Mouse (Mus musculus): Measurements from ENCODE around the gene Foxp2.

The Foxp2 gene

DNA sequence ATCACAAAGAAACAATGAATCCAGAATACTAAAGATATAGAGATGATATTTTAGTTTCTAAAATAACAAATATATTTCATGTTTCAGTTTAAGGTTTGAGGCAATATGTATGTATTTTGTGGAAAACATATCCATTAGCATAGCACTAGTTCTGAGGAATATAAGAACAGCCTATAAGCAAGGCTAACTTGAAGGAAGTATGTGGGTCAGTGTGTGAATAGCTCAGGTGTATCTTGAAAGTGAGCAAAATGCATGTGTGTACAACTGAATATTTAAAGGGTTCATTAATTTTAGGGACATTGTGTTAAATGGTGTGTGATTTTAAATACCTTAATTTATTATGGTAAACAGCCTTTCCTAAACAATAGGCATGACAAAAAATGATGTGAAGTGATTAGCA, 220.2 kb downstream of the Foxp2 start:
- DNase-seq = no peak

DNA sequence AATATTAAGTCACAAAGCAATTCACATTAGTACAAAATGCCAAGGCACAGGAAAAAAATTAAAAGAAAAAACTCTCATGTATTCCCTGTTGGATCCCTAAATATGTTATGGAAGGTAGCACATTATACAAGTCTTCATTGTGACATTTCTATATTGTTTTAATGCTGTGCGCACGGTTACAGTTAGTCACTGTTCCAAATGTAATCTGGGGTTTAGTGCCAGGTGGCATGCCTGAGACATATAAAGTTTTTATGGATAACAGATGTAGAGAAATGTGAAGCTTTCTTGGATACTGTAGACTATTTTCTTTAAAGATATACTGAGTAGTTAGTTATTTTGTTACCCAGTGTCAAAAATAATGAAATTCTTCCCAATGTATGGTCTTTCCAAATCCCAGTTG, 229.0 kb downstream of the Foxp2 start:
- DNase-seq = no peak

DNA sequence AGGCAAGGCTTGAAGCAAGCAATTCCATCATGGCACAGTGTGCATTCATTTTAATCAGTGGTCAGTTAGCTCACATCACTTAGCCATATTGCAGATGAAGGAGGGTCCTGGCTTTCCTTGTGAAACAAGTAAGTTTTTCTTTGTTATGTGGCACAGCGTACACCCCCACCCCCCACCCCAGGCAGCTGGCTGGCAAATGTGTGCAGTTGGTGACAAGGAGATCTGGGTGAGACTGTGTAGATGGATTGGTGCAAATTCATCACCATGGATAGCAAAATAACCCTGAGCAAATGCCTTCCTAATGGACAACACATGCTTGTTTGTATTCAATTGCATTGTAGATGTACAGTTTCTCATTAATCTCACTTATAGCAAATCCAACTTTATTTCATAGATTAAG, 240.9 kb downstream of the Foxp2 start:
- no peak for DNase-seq

DNA sequence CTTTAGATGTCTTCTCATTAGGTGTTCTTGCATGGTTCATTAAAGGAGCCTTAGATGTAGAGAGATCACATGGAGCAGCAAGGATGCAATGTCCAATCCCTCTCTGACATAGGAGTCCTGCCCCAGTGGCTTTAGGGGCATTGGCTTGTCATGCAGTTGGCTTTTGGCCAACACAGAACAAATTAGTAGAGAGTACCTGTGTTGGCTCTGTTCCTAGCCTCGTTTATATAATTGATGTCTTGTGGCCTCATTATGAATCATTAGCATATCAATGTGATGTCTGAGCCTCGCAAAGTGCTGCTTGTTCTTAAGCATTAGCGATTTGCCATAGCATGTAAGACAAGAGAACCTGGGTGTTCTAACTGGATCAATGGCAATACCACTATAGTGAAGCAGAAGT, 250.5 kb downstream of the Foxp2 start:
- DNase-seq = no peak

DNA sequence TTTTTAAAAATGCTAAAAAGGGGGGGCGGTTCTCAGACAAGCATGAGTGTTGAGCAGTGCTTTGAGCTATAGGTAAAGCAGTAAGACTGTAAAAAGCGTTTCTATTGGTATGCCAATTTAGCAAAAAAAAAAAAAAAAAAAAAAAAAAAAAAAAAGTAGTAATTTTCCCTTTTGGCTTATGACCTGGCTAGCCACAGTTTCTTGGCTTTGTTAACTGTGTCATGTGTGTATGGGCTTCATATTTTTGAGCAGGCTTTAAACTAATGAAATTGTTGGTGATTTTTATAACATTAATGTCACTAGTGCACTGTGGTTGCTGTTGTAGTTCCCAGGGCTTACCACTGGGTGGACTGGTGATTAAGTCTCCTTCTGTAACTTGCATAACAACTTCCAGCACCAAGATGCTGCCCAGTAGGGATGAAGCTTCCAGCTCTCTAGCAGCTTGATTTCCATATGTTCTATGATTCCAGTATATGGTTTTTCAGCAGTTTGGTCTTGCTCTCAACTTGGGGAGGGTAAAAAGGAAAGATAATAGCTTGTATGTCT, 262.4 kb downstream of the Foxp2 start:
- DNase-seq = no peak

DNA sequence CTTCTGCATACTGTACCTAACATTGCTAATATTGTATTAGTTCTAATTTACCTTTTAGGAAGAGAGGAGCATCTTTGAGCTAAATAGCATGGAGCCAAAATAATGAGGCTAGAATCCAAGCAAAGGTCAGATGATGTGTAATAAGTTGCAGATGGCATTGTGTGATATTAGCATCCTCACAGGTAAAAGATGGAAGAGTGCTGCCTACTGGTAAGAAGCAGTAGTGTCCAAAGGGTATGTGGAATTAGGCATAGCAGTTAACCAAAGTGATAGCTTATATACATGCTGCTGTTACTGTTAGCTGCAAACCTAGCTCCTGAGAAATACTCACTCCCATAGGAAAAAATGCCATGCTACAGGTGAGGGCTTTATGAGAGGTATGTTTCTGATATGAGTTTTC, 275.6 kb downstream of the Foxp2 start:
- no peak for DNase-seq

DNA sequence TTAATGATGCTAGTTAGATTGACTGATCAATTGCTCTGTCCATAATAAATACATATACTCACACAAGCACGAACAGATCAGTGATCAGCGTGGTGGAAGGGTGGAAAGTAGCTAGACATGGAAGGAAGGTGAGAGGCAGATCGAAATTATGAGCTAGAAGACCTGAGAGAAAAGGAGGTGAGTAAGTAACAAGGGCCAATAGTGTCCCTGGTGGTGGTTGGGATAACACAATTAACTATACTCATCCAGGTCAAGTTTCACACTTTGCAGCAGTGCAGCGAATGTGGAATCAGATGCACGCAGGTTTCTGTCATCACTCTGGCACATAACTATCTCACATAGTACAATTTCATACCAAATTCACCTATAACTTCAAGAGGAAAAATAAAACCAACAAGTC, 291.7 kb downstream of the Foxp2 start:
- no peak for DNase-seq

DNA sequence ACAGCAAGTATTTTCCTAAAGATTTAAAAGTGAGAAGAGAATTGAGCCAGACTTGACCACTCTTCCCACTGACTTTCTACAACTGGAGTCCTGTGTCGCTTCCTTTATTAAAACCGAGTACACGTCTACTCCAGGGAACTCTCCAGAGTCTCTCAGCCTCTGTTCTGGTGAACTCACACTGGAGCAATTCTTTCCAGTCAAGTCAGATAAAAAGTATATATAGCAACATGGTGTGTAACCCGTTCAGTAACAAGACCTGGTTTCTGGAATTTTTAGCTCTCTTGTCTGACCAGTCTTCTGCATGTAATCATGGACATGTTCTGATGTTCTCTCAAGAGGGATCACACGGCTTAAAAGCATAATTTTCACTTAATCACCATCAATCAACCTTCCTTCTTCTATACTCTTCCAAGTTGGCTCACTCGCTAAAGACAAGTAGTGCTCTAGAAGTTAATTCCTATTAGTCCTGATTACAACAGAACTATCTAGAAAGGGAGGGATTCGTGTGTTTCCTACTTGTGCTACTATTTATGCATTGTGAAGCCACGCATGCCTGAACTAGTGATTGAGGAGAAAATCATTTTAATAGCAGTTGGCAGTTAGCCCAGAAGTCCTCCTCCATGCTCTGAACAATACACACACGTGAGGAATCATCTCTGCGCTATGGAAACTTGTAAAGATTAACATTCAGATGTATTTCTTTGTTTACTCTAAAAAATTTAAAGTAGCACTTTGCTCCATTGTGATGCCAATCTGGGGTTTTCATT, 341.2 kb downstream of the Foxp2 start:
- DNase-seq = no peak

DNA sequence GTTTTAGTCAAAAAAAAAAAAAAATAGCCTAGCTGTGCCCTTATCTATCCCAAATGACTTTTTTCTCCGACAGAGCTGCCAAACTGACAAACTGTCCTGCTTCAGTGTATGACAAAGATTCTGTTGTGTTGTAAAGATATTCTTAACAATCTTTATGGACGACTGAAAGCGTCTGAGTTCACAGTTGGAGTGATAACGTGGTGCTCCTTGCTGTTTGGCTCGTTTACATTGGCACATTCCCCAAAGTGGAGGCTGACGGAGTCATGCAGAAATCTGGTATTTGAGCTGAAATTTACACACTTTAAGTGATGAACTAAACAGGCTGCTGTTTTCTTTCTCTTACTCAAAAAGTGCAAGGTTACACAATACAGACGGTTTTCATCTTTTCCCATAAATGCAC, 356.2 kb downstream of the Foxp2 start:
- no peak for DNase-seq

DNA sequence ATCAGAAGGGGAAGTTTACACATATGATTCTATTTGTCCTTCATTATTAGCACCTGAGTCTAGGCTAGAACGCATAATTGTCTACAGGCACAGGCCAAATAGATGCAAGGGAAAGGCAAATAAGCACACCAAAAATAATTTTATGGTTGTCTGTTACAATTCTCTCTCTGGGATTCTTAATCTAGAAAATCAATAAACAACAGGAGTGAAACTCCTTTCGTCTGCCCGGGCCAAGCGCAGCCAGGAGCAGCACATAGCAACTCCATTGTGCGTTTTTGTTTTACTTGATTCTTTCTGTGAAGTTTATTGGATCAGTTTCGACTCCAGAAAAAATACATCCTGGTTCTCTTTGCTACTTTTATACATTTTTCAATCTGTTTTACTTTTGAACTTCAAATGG, 356.7 kb downstream of the Foxp2 start:
- DNase-seq = no peak

DNA sequence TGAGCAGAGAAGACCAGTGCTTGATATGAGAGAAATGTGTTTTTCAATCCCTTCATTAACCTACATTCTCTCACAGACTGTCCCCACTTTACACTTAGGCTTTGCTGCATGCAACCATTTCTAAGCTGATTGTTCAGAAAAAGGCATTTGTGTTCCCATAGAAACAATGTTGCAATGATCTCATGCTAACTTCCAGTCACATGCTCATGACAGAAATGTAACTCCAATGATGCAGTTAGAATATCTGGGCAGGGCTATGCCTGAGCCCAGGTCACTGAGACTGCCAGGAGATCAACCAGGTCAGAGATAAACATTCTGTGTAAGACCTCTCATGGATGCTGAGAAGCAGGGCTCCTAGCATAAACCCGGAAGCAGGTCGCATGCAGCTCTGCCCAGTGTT, 367.0 kb downstream of the Foxp2 start:
- DNase-seq = no peak

DNA sequence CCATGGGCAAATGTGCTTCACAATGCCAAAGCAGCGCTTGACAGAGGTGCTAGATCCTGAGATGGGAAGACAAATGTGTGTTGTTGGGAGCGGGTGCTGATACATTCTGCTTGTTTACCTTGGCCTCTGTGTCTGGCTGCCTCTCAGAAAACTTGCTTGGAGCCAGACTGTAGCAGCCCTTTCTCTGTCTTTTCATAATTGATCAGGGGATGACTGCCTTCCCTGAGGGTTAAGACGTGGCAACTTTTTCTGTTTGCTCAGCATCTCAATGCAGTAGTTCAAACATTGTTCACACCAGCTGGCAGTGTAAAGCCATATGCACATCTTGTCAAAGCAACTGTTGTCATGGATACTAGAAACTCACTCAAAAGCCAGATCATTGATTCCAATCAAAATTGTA, 384.1 kb downstream of the Foxp2 start:
- no peak for DNase-seq

DNA sequence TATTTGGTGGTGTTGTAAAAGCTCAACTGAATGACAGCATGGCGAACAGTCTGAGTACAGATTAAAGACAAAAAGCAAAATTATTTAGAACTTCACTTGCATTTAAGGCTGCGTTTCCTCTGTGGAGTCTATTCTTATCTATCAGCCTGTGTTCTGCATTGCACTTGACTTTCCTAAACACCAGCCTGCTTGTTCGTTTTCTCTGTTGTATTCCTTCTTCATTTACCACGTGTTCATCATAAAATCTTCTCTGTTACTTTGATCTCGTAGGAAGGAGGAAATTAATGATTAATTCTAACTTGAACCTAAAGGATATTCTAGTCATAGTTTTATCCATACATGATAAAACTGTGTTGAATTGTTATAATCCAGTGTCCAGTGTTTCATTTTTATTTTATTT, 392.9 kb downstream of the Foxp2 start:
- DNase-seq = no peak

DNA sequence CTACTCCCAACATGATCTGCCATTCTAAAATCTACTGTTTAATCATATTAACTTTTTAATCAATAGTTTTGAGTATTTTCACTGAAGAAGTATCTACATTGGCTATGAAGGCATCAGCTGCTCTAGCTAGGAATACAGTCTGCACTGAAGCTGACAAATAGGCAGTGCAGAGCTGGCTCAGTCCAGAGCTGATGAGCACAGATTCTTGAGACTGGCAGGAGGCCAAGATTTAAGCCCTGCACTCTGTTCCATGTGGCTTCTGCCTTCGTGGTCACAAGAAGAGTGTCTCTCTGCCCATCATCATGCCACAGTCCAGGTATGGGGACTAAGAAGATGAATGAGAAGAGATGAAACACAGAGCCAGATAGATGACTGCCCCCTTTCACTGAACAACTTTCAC, 398.1 kb downstream of the Foxp2 start:
- no peak for DNase-seq

DNA sequence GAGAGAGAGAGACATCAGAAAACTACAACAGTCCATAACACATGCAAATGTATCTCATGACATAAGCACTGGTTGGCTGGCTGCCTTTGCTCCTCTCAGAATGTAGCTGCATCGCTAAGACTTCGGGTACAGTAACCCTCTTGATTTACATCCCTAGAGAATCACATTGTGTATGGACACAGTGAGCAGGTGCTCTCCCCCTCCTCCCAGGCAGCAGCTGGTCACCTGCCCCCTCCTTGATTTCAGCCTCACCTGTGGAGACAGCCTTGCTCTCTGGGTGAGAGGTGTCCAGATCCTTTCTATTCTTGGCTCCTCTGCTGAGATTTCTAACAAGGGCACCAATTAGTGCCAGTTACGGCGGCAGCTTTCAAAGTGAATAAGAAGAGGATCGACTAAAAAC, 409.5 kb downstream of the Foxp2 start:
- no peak for DNase-seq

DNA sequence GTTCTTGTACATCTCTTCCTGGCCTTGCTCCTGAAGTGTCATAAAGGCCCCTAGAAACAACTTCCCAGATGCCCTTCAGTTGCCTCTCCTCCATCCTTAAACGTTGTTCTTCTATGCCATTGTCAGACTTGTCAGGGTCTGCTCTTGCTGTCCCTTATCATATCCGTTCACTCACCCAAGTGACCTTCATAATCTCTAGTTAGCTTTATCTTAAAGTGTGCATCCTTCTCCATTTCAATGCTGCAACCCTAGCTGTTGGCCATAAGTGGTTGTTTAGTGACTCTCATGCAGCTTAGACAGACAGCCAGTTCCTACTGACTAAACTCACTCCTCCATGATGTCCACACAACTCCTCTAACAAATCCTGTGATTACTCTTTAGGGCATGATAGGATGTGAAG, 415.8 kb downstream of the Foxp2 start:
- no peak for DNase-seq

DNA sequence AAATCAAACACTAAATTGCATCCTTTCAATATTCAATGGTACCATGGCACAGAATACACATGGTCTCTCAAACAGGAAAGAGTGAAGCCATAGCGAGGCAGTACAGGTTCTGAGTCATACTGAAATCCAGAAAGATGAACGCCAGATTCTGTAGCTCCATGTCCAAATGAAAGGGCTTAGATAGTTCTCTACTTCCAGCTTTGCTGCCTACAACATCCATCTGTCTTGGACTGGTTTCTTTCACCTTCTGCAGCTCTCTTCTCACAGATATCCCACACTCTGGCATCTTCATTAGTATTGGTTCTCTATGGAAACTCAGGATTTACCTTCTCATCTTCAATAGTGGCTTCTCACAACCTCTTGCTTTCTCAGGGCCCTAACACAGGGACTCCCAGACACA, 417.2 kb downstream of the Foxp2 start:
- DNase-seq = no peak

DNA sequence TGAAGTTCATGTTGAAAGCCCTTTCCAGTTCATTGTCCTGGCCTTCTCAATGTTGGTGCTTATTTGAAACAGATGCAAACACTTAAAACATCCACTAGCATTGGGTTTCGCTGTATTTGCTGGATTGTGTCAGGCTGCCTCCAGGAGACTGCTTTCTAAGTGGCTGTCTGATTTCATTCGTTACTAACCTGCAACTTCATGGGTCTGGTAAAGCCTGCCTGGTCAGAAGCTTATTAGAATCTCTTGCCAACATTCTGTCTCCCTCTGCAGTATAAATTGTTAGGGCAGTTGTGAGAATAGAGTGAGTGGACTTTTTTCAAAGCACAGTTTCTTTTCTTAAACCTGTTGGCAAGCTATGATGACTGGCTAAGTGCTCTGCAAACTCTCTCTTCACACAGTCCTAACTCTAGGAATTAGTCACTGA, 420.4 kb downstream of the Foxp2 start:
- DNase-seq = no peak

DNA sequence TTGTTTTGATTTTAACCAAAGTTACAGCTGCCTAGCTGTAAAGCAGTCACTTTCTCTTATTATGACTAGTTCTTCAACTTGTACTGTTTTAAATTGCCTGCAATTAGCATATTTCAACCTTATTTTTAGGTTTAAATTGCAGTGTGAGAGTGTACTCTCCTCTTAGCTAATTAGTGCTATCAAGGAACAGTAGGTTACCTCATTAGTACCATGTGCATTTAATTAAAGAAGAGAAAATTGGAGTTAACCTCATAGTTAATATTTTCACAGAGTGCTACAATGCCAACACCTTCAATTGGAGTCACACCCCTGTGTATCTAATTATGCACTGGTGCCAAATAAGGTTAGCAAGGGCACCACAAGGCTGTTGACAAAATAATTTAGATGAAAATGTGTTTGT, 421.9 kb downstream of the Foxp2 start:
- DNase-seq = no peak

DNA sequence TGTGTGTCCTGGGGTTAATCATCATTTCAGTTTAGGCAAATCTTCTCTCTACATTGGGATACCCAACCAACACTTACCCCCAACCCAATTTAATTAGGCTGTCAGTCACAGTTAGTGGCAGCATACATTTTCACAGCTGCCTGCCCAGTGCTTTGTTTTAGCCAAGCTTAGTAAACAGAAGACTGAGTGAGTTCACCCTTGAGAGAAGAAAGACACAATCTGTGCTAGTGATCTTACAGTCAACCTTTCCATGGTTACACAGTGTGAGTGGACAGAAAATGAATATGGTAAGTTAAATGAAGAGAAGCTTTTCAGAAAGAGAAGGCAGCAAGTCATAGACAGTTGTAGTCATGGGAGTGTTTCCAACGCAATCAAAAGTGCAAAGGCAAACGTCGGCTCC, 446.6 kb downstream of the Foxp2 start:
- DNase-seq = no peak

DNA sequence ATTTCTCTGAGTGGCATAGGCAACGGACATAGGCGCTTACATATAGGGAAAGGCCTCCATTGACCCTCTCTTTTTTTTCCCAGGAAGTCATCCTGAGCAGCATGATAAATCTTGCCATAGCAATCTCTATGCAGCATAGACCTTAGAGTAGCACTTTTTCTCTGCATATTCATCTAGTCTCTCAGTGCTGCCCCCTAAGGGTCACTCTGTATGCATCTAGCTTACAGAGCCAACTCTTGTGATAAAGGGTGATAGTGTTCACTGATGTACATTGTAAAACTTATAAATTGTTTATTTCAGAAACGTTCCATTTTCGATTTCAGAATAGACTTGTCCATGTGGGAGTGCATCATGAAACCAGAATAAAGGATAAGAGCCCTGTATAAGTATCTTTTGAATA, 454.7 kb downstream of the Foxp2 start:
- DNase-seq = no peak

DNA sequence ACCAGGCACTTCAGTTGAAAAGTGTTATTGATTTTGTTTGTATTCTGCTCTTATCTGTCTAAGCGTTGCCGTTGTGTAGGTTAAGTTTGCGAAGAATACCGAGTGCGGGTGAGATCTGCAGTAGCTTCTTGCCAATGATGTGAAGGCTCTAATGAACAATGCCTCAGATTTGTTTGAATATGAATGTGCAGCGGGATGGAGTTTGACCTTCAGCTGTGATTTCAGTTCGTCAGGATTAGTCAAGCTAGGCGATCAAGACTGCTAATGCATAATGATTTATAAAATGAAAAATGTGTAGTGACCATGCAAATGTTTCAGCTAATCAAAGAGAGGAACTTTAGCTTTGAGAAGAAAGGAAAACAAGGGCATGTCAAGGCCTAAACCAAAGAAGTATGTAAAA, 469.1 kb downstream of the Foxp2 start:
- no peak for DNase-seq

DNA sequence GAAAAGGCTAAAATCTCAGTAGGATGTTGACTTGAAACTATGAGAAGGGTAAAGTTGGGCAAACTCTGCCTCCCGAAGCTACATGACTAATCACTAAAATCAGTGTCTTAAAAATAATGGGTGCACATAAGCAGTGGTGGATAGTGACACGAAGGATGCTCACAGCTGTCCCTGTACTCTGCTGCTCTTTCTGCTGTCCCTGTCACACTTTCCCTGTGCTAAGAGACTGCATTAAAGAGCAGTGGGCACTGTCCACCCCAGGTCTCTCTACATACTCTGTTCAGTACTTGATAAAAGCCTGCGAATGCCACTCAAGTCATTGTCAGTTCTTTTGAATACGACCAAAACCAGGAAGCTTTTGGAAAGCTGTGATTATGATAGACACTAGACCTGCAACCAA, 469.7 kb downstream of the Foxp2 start:
- no peak for DNase-seq

DNA sequence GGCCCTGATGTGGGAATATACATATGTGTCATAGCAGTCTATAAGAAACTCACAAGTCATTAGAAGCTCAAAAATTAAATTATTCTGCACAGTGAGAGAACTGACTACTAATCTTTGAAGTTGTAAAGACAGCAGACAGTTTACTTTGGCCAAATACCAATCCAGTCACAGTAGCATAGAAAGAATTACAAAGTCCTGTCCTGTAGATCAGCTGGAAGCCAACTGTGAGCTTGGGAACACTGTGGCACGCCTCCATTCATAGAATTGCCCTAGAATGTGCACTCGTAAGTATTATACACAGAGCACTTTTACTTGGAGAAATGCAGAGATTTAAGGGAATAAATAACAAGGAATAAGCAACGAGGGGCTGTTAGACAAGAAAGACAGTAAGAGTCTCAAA, 472.5 kb downstream of the Foxp2 start:
- no peak for DNase-seq

DNA sequence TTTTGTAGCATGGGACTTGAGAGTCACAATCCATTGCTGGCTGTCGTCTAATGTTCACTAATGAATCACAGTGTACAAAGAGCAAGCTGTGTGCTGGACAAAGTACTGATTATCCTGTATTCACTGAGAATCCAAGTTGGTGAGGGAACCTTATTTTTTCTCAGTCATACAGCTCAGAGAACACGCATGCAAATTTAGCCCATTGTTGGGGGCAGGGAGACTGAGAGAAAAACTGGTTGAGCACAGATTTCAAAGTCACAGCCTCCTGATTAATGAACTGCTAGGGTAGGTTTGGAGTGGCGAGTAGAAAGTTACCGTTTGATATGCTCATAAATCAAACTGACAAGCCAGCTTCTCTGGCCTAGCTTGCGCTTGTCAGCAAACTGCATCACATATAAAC, 477.1 kb downstream of the Foxp2 start:
- no peak for DNase-seq
